Mouse (Mus musculus): ENCODE data around the gene Gm20683. TPM values are rescaled to one million over a fixed set of nuclear protein-coding genes. Genes with fewer than 3 reads are reported as not detected.

The Gm20683 gene
- polyA plus RNA-seq, 1 experiment from 2014 or later: 1.9 TPM

Other genes starting within 250 kb of the Gm20683 start
- not detected for gene Gng13, start 124.6 kb downstream of the Gm20683 start, polyA plus RNA-seq (2017; shearing (Covaris generic))
- 4.7 TPM for gene Chtf18, start 114.3 kb downstream of the Gm20683 start, polyA plus RNA-seq (2017; shearing (Covaris generic))
- 4.0 TPM for gene Rpusd1, start 114.1 kb downstream of the Gm20683 start, polyA plus RNA-seq (2017; shearing (Covaris generic))
- gene Mslnl, start 105.7 kb downstream of the Gm20683 start, polyA plus RNA-seq (2017; shearing (Covaris generic)): not detected
- gene Msln, start 87.4 kb downstream of the Gm20683 start, polyA plus RNA-seq (2017; shearing (Covaris generic)): not detected
- gene Narfl, start 68.0 kb downstream of the Gm20683 start, polyA plus RNA-seq (2017; shearing (Covaris generic)): 15.6 TPM
- 23.1 TPM for gene Haghl, start 56.1 kb downstream of the Gm20683 start, polyA plus RNA-seq (2017; shearing (Covaris generic))
- gene Ccdc78, start 55.2 kb downstream of the Gm20683 start, polyA plus RNA-seq (2017; shearing (Covaris generic)): 0.29 TPM
- gene Fam173a, start 48.9 kb downstream of the Gm20683 start, polyA plus RNA-seq (2017; shearing (Covaris generic)): 125 TPM
- not detected for gene AC134908.4, start 46.1 kb downstream of the Gm20683 start, polyA plus RNA-seq (2017; shearing (Covaris generic))
- 28.1 TPM for gene Metrn, start 44.6 kb downstream of the Gm20683 start, polyA plus RNA-seq (2017; shearing (Covaris generic))
- not detected for gene Fbxl16, start 32.7 kb downstream of the Gm20683 start, polyA plus RNA-seq (2017; shearing (Covaris generic))
- gene Wdr24, start 18.1 kb downstream of the Gm20683 start, polyA plus RNA-seq (2017; shearing (Covaris generic)): 19.3 TPM
- gene Jmjd8, start 12.9 kb downstream of the Gm20683 start, polyA plus RNA-seq (2017; shearing (Covaris generic)): 18.3 TPM
- 126 TPM for gene Stub1, start 8.4 kb downstream of the Gm20683 start, polyA plus RNA-seq (2017; shearing (Covaris generic))
- not detected for gene Rhbdl1, start 4.5 kb downstream of the Gm20683 start, polyA plus RNA-seq (2017; shearing (Covaris generic))
- gene Rhot2, start 3.1 kb upstream of the Gm20683 start, polyA plus RNA-seq (2017; shearing (Covaris generic)): 27.1 TPM
- 20.9 TPM for gene Wdr90, start 19.7 kb upstream of the Gm20683 start, polyA plus RNA-seq (2017; shearing (Covaris generic))
- 18.5 TPM for gene Mcrip2, start 27.0 kb upstream of the Gm20683 start, polyA plus RNA-seq (2017; shearing (Covaris generic))
- gene Mettl26, start 33.3 kb upstream of the Gm20683 start, polyA plus RNA-seq (2017; shearing (Covaris generic)): 41.5 TPM
- 0.21 TPM for gene Wfikkn1, start 39.1 kb upstream of the Gm20683 start, polyA plus RNA-seq (2017; shearing (Covaris generic))
- gene Rab40c, start 78.0 kb upstream of the Gm20683 start, polyA plus RNA-seq (2017; shearing (Covaris generic)): 17.2 TPM
- 39.1 TPM for gene Pigq, start 103.2 kb upstream of the Gm20683 start, polyA plus RNA-seq (2017; shearing (Covaris generic))
- gene Nhlrc4, start 103.2 kb upstream of the Gm20683 start, polyA plus RNA-seq (2017; shearing (Covaris generic)): not detected
- not detected for gene A930017K11Rik, start 110.8 kb upstream of the Gm20683 start, polyA plus RNA-seq (2017; shearing (Covaris generic))
- gene Capn15, start 144.0 kb upstream of the Gm20683 start, polyA plus RNA-seq (2017; shearing (Covaris generic)): 21.9 TPM
- 20.2 TPM for gene Rab11fip3, start 227.8 kb upstream of the Gm20683 start, polyA plus RNA-seq (2017; shearing (Covaris generic))
- gene Decr2, start 248.6 kb upstream of the Gm20683 start, polyA plus RNA-seq (2017; shearing (Covaris generic)): 20.8 TPM

All from effector memory CD4-positive, alpha-beta T cell, adult 5 months (primary cell).